Mouse (Mus musculus) T-cell, adult 2 months (primary cell): Measurements from ENCODE around the gene Dnmt1.

Experiments
- DNase-seq: peaks from one replicate; pipeline ENCODE4 v3.0.0; 2022; ENCODE audit warnings: low spot score

Dnmt1 gene

DNA sequence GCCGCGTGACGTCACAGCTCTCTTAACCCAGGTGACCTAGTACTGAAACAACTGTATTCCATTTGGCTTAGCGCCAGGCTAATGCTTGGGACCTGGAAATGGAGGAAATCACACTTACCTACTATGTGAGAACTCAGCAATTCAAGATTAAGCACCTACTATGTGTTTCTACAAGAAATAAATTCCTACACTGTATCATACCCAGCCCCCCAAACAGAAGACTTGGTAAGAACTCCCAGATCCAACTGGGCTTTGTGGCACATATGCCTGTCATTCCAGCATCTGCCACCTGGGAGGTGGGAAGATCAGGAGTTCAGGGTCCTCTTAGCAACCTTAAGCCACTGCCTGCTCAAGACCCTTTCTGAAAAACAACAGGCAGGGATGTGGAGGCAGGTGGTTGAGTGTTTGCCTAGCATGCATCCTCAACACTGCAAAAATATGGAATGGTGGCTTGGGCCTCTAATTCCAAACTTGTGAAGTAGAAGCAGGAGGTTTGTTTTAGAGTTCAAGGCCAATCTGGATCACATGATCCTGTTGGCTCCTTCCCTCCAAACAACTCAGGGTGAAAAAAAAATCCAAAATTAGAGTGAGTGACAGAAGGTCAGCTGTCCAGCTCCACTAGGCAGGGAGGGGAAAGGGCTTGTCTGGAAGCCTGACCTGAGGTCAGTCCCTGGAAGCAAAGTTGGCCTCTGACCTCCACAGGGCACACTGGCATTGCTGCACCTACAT, 17.4 kb upstream of the Dnmt1 start:
- DNase-seq, result no peak

DNA sequence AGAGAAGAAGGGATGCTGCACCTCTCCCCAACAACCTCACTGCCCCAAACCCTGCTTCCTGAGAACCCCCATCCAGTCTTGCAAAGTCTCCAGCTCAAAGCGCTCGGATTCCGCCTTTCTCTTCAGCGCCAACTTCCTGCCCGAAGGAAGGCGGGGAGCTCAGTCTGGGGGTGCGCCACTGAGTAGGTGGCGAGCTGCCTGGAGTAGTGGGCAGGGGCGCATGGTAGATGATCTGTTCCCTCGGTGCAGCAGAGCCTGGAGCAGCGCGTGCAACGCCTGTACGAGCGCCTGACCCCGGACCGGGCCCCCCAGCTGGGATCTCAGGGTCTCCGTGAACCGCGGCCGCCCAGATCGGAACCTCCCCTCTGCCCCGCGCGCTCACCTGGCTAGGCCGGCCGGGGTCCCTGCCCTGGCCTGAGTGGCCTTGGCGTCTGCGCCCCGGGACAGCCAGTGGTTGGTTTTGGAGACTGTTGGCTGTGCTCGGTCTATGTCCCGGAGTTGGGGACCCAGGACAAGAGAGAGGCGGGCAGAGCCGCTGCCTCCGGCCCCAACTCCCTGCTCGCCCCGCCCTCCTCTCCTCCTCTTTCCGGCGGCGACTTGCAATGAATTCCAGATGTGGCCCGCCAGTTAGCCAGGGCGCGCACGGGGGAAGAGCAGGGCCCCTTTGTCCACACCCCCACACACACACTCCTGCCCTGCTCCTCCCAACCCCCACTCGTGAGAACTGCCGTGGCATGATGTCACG, 16.7 kb upstream of the Dnmt1 start, which contains the start of gene S1pr2:
Gene S1pr2, minus strand, starts transcription at position 566 of the 745 bp plus-strand sequence.
- DNase-seq, result peak; percentile 76

DNA sequence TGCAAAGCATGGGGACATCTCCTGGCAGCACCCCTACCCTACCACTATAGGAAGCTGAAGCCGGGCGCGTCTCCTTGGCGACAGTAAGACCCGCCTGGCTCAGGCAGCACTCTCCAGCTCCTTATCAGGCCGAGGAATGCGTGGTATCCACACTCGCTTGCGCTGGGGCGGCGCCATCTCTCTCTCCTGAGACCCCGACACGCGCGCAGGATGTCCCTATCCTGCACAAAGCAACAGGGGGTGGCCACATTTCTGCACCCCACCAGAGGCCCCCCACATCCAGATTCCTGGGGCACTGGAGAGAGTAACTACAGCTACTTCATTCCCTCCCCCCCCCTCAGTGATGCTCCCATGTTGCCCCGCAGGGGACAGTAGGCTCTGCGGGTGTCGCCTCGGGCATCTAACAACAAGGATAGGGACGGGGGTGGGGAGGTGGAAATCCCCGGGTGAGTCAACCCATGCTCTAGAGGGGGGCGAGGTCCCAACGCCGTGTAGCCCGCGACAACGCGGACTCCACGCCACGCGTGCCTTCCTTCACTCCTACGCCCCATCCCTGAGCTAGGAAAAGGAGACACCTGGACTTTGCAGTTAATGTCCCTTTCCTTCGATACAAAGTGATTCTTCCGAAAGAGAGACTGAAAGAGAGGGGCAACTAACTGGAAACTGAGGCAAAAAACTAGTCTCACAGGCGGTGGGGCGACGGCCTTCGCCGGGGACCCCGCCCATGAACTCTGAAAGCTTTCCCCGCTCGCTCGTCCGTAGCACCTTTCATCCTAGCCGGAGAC, 15.9 kb upstream of the Dnmt1 start:
- peak; percentile 22 for DNase-seq

DNA sequence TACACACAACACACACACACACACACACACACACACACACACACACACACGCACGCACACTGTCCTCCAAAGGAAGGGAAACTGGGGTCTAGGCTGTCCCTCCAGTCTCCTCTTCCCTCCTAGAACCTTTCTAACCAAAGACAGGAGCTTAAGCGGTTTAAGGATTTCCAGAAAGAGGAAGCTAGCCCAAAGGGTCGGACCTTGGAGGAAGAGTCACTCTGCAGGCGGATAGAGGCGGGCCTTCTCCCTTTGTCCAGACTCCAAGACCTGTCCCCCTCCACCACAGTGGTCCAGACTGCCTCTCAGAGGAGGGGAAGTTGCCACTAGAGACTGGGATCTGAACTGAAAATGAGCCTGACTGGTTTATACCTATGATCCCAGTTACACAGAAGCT, 14.0 kb upstream of the Dnmt1 start:
- no peak for DNase-seq

DNA sequence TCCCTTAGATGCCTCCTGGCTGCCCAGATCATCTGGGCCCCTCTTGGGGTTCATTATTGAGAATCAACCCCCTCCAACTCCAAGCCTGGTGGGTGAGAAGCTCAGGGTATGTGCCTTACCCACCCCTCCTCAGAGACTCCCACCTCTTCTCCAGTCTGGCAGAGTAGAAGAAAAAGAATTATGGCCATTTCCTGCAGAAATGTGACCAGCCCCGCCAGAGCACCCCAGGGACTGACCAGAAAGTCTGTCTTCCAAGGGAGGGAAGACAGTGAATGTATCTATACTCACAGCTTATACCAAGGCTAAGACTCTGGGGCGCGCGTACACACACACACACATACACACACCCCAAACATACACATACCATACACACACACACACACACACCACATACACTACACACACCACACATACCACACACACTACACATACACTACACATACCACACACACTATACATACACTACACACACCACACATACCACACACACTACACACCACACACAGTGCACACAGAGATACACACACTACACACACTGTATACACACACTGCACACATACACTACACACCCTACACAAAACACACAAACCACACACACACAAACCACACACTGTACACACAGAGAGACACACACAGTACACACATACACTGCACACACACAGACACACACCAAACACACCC, 13.5 kb upstream of the Dnmt1 start:
- no peak for DNase-seq

DNA sequence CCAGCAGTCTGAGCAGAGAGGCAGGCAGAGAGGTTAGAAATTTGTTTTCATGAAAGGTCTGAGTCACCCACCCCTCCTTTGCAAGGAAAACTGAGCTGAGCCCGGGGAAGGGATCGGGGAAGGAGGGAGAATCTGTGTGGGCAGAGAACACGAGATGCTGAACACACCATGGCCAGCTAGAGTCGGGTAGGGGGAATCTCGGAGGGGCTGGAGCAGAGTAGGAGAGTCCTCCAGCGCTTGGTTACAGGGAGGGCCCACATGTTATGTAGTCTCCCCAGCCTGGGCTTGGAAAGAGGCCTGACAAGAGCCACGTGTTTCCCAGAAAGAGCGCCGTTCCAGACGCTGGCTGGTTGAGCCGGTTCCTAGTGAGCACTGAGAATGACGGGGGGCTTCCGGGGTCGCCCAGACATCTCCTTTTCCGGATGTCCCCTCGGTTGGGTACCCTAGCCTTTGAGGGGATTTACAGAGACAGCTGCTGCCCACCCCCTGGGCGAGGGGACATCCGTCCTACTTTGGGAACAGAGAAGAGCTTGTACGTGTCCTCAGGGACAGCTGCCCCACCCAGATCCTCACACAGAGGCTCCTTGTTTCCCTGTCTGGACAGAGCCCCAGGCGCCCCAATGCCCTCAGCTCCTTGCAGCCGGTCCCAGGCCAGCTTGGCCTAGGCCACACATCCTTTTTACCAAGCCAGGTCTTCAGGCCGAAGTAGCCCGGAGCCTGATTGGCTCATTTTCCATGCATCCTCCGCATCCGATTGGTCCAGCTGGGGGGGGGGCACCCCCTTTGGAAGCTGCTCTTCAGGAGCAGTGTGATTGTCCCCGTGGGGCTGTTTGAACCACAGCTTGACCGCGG, 12.7 kb upstream of the Dnmt1 start:
- DNase-seq, result no peak

DNA sequence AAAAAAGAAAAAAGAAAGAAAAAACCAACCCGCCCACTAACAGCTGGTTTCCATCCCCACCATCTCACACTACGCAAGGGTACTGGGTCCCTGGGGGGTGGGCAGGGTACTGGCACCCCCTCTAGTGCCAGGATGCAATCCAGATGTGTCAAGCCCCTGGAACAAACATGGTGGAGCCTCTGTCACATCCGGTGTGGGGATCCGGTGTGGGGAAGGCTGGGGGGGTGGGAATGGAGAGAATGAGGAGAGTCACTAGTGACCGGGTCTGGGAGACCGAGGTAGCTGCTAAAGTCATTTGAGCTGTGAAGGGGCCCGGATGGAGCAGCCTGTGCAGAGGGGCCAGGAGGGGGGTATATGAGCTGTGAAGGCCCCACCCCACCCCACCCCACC, 12.1 kb upstream of the Dnmt1 start:
- no peak for DNase-seq

DNA sequence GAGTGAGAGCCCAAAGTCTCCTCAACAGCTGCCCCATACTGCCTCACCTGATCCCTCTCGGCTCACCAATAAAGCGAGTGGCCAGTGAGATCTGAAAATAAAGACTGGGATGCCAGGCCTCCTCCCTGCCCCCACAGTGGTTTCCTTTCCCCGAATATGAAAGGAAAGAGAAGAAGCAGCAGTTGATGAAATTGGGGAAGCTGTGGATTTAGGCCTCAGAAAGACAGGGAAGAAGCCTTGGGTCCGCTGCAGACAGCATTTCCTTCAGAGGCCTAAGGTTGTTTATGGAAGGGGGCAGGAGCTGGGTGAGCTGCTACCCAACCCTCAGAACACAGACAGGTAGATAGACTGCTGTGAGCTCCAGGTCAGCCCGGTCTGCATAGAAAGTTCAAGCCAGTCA, 7.1 kb upstream of the Dnmt1 start:
- no peak for DNase-seq

DNA sequence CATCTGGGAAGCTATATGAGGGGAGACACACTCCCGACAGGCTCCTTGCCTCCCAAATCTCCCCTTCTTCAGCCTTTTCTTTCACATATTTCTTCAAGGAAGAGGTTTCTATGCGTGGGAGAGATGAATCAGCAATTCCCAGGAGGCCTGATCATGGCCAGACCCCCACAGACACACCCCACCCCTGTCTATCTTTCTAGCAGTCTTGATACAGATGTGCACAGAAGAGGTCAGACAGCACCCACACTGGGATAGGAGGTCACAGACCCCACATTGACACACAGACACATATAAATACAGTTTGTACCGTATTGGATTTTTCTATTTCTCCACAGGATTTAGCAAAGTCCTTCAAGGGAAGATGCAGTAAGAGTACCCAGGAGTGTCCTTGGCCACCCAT, 6.3 kb upstream of the Dnmt1 start:
- no peak for DNase-seq

DNA sequence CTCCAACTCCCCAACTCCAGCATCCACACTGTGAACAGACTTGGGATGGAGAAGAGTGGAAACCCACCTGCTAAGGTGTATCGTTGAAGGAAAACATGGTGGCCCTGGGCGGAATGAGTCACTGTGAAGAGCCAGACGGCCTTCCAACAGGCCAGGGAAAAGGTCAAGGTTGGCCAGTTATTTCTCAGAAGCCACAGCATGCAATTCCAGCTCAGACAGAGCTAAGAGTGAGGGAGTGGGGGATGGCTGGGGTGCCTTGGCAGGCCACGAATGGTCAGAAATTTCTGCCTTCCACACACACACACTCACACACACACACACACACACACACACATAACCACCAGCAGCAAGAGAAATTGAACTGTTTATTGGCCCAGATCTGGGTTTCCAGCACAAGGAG, 5.9 kb upstream of the Dnmt1 start:
- DNase-seq, result no peak

DNA sequence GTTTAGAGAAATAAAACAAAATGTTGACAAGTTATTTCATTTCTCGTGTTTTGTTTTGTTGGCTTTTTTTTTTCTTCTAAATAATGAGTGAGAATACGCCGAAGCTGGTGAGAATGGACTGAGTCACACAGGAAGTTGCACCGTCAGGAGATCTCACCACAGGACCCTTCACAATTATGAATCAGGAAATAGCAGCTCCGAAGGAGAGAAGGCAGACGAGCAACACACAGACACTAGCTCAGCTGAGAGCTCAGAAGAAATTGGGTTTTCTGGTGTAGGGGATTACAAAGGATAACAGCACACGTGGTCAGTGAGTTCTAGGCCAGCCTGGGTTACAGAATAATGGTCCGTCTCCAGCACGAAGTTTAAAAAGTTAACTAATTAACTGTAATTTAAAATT, 1.9 kb upstream of the Dnmt1 start:
- DNase-seq, result peak; percentile 54

DNA sequence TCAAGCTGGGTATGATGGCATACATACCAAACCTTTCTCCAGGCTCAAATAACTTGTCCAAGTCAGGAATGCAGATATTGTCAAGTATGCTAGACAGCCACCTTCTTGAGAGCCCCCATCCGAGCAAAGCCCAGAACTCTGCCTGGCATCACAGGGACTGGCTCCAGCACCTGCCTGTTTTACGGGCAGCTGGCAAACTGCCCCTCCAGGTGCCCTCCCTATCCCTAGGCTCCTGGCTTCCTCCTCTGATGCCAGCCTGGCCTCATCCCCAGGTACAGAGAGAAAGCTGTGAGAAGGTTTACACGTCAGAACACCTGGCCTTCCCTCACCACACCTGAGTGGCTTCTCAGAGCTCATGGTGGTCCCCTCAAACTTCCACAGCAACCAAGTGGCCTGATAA, 2.7 kb downstream of the Dnmt1 start:
- DNase-seq, result no peak

DNA sequence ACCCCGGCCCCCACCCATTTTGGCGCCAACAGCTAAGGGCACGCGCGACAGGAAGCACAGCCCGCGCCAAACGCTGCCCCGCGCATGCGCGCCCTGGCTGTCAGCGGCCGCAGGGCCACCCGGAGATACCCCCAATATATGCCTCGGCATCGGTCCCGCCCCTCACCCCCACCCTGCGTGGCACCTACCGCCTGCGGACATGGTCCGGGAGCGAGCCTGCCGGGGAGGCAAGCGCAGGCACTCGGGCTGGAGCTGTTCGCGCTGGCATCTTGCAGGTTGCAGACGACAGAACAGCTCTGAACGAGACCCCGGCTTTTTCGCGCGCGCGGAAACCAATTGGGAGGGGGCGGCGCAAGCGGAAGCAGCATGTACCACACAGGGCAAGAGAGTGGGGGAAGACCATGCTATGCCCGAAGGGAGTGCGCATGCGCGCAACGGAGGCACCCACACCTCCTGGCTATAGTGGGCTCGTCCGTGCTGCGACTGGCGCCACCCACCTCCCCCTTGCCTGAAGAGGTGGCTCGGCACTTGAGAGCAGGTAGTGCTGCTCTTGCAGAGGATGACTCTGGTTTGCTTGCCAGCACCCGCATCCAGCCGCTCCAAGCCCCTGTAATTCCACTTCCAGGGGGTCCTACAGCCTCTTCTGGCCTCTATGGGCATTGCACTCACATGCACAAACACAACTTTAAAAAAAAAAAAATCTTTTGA, 7.0 kb downstream of the Dnmt1 start:
- DNase-seq, result peak; percentile 99

DNA sequence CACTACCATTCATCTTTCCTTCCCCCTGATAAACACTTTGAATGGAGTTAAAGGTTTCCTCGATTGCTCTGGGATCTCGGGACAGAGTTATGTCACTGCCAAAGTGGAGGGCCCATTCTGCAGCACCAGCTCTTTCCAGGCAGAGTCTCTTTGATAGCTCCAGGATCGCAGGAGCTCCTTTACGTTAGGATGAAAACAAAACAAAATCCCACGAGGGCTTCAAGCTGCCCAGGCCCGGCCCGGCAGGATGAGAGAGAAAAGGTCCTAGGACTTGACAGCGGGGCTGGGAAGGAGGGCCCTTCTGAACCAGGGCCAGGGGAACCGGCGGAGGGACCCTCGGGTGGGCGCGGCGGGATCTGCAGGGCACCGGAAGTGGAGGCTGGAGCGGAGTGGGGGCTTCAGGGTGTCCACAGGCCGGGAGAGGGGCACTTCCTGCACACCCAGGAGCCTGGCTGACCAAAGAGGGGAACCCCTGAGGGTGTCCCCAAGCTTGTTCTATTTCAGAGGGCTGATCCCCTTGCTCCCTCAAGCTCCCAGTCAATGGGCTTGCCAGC, 7.6 kb downstream of the Dnmt1 start:
- DNase-seq, result no peak

DNA sequence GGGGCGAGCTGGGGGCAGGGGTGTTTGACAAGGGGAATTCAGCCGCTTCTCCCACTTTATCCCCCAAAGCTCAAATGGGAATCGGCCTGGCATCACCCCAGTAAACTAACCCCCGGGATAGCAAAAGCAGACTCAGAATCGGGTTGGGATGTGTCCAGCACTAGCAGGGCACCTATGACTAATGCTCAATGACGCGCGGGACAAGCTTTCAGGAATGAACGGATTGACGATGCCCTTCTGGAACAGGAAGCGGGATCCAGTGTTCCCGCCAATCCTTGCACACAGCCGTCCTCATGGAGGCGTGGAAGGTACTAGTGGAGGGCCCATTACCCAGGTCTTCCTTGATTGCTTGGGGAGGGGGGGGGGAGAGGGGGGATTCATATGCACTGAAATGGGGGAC, 8.2 kb downstream of the Dnmt1 start:
- no peak for DNase-seq

DNA sequence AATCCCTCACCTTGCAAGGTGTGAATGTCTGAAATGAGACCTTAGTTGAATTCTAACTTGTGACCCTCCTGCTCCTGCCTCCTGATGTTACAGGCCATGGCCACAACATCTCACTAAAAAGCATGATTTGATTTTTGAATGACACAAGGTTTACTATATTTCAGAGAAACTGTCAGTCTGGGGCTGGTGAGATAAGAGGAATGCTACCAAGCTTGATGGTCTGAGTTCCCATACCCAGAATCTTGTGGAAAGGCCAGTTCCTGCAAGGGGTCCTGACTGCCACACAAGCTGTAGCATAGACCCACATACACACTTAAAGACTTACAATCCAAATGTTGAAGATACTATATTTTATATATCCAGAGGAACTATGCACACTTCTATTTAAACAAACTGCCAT, 9.3 kb downstream of the Dnmt1 start:
- DNase-seq, result no peak

DNA sequence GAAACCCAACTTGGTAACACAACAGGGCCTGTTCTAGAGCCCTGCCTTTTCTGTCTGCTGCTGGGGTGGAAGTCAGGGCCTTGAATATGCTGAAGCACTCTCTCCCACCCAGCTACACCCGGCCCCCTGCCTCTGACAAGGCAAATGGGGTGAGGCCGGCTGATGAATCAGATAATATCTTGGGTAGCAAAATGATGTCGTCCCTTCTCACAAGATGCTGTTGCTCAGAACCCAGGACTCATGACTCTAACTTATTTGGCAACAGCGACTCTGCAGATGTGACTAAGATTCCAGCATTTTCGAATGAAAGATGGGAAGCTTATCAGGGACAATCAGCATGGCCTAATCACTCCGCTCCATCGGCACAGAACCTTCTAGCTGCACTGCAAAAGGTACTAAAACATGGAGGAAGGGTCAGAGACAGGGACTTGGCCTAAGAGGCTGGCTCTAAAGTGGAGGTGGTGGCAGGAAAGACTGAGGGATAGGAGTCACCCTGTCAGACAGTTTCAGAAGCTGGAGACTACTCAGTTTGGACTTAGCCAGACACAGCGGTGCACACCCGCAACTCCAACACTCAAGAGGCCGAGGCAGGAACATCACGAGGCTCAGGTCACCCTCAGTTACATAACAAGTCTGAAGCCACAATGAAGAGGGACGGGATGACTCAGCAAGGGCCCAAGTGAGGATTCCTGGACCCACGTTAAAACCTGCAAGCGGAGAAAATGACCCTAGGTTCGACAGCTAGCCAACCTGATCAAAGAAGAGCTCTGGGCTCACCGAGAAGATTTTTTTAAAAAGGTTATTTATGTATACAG, 13.4 kb downstream of the Dnmt1 start:
- DNase-seq, result no peak

DNA sequence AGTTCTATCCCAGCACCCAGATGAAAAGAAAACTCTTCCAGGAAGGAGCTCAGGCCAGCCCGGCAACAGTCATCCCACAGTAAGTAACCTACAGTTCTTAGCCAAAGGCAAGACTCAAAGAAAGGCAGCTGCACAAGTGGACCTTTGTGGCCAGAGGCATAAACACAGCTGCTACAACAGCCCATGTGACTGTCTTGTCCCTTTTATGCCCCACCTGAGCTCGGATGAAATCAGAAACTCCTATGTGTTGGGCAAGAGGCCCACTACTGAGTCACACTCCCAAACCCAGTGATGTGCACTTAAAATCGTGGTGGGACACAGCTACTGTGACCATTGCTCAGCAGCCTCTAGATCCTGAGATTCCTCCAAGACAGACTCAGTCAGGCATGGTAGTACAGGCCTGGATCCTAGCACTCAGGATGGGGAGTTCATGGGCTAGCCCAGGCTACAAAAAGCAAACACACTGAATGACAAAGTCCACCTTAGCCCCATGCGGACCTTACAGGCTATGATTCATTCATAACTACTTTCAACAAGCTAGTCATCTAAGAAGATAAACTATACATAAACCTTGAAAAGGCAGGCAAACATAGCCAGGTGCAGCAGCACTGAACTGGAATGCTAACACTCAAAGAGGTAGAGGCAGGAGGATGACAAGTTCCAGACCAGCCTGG, 14.9 kb downstream of the Dnmt1 start:
- DNase-seq, result no peak

DNA sequence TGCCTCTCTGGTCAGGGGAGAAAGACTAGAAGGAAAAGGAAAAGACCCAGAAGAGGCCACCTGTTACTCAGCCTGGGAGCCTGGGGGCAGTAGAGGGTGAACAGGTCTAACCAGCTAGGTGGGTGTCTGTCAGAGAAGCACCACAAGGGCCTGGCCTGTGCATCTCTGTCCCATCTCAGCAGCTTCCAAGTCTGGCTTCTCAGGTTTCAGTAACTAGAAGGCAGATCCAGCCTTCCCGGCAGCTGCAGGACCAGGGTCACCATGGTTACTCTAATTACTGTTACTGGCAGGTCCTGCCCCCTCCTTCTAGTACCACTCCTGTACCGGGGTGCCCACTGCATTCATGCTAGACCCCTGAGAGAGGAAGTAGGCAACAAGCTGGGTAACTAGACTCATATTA, 15.8 kb downstream of the Dnmt1 start:
- no peak for DNase-seq
